Mouse (Mus musculus) heart, postnatal 25 days (tissue): ENCODE data around the gene Hs3st1. TPM values are rescaled to one million over a fixed set of nuclear protein-coding genes. Genes with fewer than 3 reads are reported as not detected.
A peak's percentile ranks its signal among the peaks of the same experiment; 100 is the strongest.
"Not testable (repeated sequence)": the region's sequence is repeated elsewhere in the genome, so short reads cannot be mapped to it uniquely, and the experiment has no call there.

Experiments
- DNase-seq: peaks from one replicate; pipeline ENCODE4 v3.0.0; 2022; ENCODE audit warnings: low spot score
- intact Hi-C: fragments of 180-260 bp; cut with DNase I; formaldehyde crosslinking; loops from one replicate; pipeline ENCODE4 v1.15.1; 2025
- total RNA-seq, 2 experiments: library from RNA; stranded (reverse); gene quantifications; 2 replicates each; pipeline ENCODE4 v1.2.3; 2021

The Hs3st1 gene
- total RNA-seq, result 1 to 10 TPM; 8.1 to 9.2 TPM

DNA sequence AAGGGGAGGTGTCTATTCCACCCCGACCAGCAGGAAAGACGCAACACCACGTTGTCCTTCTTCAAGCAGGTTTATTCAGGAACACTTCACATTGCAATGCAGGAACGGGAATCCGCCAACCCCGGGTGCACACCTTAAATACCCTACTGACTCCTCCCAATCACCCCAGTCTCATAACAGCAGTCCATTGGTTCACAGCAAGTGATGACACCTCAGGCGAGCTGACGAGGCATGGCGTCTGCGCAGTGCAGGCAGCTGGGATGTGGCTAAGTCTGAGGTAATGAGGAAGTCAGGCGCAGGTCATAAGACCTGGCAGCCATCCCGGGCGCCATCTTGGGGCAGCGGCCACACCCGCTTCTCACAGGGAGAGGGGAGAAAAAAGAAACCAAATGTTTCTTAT lies at the start of gene Hs3st1:
Hs3st1 (minus strand) TSS at position 101 of the 400 bp plus-strand sequence.
- intact Hi-C loops, result loop anchor here (5.0 kb wide), 1 partner anchor 77 kb away; no protein-coding TSS in a partner anchor

DNA sequence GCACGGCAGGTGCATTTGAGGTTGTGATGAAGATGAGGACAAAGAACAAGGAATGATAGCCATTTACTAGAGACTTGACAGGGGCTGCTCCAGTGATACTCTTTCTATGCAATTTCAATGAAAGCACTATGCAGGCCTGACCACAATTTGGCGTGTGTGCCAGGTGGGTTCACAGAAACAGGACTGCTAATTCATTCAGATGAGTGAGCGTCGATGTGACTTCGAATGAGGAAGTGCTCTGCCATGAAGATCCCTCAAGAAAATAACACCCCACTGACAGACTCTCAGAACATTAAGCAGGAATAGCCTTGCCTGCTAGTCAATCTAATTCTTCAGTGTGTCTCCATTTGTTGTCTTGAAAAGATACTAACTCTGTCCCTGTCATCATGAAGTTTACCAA lies 49.4 kb upstream of the Hs3st1 start:
- DNase-seq, result no peak
- intact Hi-C loops, result no loop called here

More for the DNA sequence above, at the start of gene Hs3st1:
- DNase-seq, result not testable (repeated sequence)

DNA sequence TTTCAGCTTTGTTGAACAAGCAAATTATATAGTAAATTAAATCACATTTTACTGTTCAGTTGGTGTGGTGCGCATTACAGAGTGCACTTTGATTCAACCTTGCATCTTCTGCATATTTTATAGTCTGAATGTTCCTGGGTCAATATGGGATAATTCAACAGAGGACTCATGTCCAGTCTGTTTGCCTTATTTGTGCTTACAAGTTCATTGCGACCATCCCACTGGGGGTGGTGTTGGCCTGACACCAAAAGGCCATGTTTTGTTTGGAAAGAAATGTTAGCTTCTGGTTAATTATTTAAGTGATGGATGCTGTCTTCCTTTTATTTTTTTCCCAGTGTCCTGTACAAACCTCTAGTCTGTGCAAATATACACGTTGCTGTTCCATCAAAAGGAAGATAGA lies 48.7 kb upstream of the Hs3st1 start:
- intact Hi-C loops, result no loop called here
- no peak for DNase-seq

DNA sequence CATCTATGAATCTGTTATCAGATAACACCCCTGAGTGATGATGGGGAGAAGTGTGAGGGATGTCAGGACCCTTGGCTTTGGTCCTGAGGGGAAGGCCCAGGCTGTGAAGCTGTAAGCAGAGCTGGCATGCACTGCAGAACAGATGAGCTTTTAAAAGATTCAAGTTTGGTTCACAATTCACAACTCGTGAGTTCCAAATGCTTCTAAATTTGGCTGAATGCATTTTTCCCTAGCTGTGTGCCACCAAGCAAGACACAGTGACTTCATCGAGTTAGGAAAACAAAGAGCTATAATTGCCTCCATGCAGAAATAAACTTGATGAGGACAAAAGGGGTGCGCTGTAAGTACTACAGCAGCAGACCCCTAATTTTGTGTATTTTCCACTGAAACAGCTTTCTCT lies 48.2 kb upstream of the Hs3st1 start:
- intact Hi-C loops, result no loop called here
- DNase-seq, result no peak

DNA sequence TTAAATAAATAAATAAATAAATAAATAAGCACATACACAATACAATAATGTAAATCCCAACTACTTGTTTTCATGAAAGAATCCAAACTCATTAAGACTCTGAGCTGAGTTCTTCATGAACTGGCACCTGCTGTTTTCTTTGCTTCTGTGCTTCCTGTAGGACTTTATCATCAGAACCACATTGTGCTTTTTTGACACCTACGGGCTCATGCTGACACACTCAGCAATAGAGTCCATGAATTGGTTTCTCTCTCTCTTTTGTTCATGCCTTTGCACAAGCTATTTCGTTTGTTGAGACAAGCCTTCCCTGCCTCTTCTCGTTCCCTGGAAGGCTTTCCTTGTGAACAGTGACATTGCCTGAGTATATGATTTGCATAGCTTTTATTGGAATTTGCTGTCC lies 46.8 kb upstream of the Hs3st1 start:
- intact Hi-C loops, result no loop called here
- no peak for DNase-seq

DNA sequence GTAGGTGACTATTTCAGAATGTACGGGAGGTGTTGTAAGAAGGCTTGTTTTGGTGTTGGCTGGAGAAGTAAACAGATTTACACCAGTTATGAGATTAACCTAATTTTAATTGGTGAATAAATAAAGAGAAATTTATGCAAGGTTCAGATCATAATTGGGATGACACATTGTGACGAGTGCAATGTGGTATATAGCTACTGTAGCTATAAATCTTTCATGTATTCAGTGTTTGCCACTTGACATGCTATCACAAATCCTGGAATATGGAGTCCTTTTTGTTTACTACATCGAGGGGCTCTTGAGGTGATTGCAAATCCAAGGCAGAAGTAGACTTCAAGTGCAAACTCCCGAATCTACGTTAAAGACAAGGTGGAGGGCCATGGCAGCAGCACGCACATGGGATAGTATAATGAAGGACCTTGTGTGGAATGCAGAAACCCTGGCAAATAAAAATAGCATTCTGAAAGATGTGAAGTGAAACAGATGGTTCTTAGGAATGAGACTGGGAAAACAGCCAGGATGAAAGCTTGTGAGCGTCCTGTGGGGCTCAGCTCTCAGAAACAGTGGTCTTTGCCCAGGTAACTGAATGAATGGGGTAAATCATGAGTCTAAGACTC lies 21.9 kb upstream of the Hs3st1 start:
- DNase-seq, result no peak
- intact Hi-C loops, result no loop called here

DNA sequence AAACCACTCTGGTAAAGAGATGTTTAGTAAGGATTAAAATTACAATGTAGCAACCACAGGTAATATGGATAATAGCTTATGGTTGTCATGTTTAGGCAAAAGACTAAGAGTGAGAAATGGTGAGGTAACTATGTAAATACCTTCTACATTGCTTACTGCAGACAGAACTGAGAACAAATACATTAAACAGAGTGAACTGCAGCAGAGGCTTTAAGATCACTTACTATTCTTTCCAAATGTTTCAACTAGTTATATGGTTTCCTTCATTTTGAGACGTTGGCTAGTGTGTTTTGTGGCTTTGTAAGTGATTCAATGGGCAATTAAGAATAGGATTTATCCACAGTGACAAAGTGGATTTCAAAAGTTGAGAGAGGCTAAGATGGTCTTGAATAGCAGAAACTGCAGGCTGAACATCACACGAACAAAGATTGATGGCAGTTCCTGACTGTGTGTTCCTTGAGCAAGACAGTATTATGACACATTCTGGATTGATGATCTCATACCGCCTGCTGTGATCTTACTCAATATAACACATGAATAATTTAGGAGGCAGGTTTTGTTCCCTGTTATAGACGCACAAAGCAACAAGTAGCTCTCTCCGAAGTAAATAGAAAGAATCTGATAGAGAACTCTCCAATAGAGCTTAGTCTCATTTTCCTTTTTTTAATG lies 16.5 kb upstream of the Hs3st1 start:
- intact Hi-C loops, result no loop called here
- DNase-seq, result no peak

DNA sequence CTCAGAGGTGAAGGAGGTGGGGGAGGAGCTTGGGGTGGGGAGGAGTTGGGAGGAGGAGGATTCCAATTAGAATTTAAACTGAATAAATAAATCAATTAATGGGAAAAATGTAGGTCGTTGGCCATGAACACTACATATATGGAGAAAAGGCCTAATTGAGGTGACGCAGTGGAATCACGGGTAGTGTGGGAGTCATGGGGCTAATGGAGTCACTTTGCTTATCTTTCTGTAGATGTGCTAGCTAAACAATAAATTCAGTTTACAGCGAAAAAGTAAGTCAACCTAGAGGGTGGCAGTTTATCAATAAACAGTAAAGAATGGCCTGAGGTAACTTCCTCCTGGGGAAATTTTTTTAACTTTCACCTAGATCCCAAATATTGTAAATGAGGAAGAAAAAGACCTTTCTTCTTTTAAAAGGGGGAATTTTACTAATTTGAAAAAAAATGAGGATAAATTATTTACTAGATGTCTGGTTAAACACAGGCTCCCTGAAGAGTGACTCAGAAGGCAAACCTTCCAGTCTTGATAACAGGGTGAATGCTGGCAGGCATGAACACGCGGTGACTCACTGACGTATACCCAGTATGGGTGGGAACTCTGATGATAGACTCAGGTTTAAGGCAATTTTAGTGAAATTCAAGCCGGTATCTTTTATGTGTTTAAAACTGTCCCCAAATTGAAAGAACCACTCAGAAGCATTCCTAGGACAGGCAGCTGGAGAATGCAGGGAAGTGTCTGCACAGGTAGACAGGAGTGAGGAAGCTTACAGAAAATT lies 6.6 kb upstream of the Hs3st1 start:
- no peak for DNase-seq
- intact Hi-C loops, result no loop called here

DNA sequence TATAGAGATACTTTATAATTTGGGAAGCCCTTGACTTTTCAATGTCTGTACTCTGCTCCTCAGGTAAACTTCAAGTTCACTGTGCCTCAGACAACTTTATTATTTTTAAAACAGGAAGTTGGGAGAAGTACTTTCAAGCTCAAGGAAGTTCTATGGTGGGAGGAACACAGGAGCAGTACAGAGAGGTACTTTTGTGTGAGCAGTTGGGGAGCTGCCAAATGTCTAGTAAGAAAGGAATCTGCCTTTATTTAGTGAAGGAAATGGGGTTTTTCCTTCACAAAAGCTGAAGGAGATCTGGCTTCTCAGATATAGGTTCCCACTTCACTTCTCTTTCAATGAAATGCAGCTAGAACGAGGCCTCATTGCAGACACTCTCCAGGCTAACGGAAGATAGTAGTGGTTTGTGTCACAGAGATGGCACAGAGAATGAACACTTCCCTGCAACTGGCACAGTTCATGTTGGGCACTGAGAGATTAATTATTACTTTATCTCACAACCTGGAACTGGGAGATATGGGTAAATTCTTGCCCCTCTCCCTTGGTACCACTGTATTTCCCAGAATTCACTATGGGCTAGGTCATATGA lies 3.7 kb upstream of the Hs3st1 start:
- DNase-seq, result no peak
- intact Hi-C loops, result loop anchor here (5.0 kb wide), 1 partner anchor 73 kb away; no protein-coding TSS in a partner anchor

DNA sequence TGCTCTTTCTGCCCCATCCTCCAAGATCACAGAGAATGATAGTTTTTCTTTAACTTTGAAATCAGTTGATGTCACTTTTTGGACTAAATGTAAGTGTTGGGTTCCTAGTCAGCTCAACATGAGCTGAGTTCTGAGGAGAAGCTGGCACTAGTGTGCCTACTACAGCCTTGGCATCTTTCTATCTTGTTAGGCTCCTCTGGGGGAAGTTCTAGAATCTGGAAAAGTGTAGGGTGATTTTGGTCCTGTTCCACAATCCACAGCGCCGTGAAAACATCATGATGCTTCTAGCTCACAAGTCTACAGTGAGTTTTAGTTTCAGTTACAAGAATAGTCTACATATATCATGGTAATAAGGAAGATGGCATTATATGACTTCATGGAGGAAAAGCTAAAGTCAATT lies 18.4 kb downstream of the Hs3st1 start:
- DNase-seq, result no peak
- intact Hi-C loops, result no loop called here

DNA sequence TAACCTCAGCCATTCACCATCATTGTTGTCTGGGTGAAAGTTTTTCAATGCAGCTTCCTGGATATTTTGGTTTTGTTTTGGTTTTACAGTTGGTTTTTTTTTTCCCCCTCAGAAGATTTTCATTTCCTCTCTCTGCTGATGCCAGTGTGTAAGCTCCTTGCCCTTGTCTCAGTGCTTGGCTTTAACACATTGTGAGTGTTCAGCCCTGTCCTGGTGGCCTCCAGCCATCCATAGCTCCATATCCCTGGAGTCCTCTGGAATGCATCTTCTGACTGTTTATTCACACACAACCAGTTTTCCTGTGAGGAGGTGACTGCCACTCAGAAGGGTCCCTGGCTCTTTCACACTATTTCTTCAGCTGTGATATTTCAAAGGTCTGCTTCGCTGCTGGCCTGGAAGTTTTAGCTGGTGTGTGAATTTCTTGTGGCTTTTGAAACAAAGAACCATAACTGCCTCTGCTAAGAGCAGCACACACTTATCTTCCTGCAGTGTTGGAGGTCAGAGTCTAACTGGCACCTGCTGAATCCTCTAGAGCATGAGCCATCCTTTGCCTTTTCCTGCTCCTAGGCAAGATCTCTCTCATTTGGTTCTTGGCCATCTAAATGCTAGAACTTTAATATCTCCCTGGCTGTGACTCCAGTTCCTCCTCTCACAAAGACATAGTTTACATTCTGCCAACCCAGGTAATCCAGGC lies 21.4 kb downstream of the Hs3st1 start:
- DNase-seq, result no peak
- intact Hi-C loops, result no loop called here

DNA sequence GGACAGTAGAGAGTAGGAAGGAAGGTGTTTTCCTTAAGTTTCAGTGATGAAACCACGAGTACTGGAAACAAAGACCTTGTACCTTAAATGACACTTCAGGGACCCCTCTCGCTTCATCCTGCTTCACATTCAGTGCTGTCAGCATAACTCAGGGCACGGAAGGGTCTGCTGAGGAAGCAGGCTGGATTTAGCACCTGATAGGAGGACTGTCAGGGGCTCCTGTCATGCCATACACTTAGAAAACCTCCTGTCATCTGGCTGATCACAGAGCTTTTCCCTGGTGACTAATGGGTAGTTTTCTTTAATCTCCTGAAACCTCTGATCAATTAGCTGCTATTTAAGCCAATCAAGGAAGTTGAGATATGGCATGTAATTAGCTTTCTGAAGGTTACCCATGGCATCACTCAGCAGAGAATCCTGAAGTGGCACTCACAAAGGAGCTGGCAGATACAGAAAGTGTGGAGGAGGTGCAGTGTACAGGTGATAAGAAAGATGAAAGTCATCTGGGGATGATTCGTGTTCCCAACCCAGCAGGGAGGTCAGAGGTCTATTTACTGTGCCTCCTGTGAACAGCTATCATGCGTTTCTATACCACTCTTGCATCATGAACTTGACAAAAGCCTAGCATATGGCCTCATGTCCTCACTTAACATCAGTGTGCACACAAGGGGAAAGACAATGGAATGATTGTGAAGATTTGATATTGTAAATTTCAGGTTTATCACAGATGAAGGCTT lies 22.1 kb downstream of the Hs3st1 start:
- no peak for DNase-seq
- intact Hi-C loops, result no loop called here

DNA sequence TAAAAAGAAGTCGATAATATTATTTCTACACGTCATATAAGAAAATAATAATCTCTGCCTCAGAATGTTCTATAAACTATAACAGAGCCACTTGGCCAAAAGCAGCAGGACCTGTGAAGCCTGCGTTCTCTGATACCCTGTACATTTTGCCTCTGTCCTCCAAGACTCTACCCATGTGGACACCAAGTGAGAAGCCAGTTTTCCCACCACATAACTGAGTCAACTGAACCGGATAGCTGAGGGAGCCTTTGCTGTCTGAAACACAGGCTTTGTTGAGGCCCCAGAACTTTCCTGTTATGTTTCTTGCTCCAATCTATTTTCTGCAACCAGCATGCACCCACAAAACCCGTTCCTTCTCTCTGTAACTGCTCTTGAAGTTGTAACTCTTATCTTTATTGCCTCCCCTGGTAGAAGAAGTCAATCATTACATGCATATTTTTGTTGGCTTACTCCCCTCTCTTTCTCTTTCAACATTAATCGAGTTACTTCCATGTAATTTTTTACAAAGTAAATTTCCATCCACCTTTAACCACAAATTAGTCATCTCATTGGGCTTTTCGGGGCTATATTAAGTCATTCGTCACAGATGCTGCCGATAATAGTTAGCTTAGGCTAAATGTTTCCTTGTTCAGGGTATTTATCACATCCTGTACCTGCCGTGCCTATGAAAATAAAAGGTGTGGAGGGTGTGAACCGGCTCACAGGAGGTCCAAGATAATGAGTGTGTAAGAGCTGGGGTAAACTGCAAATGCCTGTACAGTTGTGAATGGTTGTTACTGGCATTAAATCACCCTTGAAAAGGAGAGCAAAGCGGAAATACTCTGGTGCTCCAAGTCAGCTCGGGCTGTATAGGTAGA lies 39.4 kb downstream of the Hs3st1 start:
- no peak for DNase-seq
- intact Hi-C loops, result no loop called here

DNA sequence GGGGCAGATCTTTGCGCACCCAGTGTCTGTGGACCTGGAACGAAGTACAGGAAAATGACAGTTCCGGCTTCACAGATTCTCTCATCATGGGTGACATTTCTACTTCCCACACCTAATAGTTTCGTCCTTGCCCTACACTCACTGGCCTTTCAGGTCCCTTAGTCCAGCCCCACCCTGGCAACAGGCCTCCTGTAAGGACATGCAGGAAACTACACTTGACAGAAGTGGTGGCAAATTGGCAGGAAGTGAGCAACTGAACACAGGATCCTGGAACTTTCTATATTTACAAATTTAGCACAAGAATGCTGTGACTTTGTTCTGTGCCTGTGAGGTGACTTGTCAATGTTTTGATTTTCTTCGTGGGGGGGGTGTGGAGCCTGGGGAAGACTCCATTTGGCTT lies 40.1 kb downstream of the Hs3st1 start:
- peak; percentile 1 for DNase-seq
- intact Hi-C loops, result no loop called here

DNA sequence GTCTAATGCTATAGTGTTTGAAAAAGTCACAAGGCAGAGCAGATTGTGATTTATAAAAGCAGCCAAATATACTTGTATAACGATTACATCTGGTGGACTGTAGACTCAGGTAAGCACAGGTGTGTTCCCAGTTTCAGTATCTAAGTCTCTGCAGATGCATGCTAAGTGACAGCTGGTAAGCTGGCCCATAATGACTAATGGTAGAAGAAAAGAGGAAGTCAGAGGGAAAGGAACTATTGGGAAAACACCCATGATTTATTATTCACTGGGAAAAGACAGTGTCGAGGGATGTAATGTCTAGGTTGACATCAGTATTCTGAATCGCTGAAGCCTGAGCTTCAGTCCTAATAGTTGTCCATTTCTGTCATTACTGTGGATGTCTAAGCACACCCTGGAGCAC lies 49.7 kb downstream of the Hs3st1 start:
- intact Hi-C loops, result no loop called here
- DNase-seq, result no peak

DNA sequence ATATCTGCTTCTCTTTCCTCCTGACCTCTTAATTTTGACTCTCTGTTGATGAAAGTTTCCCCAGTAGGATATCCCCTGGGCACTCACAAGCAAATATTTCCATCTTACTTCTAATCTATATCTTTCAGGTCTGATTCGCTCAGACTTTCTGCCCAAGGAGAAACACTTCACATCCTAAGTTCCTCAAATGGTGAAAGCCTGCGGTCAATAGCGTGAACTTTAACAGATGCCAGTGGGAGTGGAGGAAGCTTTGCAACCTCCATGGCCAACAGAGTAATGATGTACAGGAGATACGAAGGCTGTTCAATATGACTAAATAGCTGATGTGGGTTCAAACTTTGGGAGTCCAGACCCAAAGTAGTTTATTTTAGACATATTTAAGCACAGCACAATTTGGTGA lies 94.4 kb downstream of the Hs3st1 start:
- intact Hi-C loops, result no loop called here
- DNase-seq, result no peak

DNA sequence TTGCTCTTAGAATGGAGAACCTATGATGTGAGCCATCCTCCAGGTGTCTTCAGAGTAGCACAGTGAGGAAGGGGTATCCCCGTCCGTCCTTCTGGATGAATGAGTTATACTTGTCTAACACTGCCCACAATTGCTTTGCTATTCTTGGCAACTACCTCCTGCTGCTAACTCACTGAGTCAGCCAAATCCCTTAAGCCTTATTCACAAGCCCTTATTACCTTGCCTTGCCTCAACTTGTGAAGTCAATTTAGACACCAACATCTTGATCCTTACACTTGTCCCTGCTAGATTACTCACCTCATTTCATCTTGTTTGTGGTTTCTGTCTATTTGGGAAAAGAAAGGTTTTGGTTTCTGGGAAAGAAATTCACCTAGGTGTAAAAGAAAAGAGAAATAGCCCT lies 95.9 kb downstream of the Hs3st1 start:
- no peak for DNase-seq
- intact Hi-C loops, result no loop called here

DNA sequence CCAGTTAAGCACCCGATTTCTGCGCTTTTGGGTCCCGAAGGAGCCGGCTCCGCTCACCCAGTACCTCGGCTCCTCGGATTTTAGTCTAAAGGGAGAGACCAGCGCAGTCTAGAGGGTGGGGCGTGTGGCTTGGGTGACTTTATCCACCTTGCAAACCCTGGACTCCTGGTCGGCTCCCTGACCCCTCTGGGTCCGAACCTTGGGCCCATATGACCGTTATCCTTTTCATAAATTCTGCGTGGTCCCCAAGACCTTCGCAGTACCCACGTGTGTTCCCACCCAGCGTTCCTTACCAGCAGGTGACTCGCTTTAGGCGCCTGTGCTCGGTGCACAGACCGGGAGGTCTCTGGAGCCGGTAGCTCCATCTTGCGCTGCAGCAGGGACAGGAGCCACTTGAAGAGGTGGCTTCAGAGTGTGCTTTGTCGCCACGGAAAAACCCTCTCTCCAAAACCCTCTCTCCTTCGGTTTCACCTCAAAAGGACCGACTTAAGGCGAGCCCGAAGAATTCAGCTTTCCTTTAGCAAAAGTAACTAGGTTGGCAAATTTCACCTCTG lies 110.4 kb downstream of the Hs3st1 start:
- intact Hi-C loops, result loop anchor here (5.0 to 10.0 kb wide), 5 partner anchors 190 to 510 kb away; no protein-coding TSS in a partner anchor
- DNase-seq, result no peak
